Mouse (Mus musculus) hindbrain, postnatal 0 days (tissue): ENCODE data around the gene Cycs. TPM values are rescaled to one million over a fixed set of nuclear protein-coding genes. Genes with fewer than 3 reads are reported as not detected.
A peak's percentile ranks its signal among the peaks of the same experiment; 100 is the strongest.

ENCODE experiments used
- ATAC-seq: fragments of 200-750 bp; cut with Nextera tagmentation; 2 replicates; pipeline ENCODE4 v1.8.0; 2017; ENCODE audit warnings: mild to moderate bottlenecking, moderate TSS enrichment, moderate library complexity
- DNase-seq: peaks from one replicate; pipeline ENCODE4 v3.0.0-alpha.2; 2015; ENCODE audit warnings: low spot score
- H3K27ac ChIP-seq: fragments of 300-500 bp; sonication (generic); 2 replicates; pipeline ENCODE4 v1.5.1; 2014; ENCODE audit warnings: mild to moderate bottlenecking
- H3K27me3 ChIP-seq: fragments of 300-500 bp; sonication (generic); 2 replicates; pipeline ENCODE4 v1.6.1; 2014; ENCODE audit warnings: low read length, mixed read lengths; ENCODE audit not compliant: insufficient read depth
- H3K36me3 ChIP-seq: fragments of 300-500 bp; sonication (generic); 2 replicates; pipeline ENCODE4 v1.6.1; 2014; ENCODE audit warnings: low read length, mixed read lengths; ENCODE audit not compliant: insufficient read depth
- H3K4me1 ChIP-seq: fragments of 300-500 bp; sonication (generic); 2 replicates; pipeline ENCODE4 v1.6.1; 2014; ENCODE audit warnings: antibody characterized with exemption, low read length, mixed read lengths; ENCODE audit not compliant: insufficient read depth
- H3K4me2 ChIP-seq: fragments of 300-500 bp; sonication (generic); 2 replicates; pipeline ENCODE4 v1.6.1; 2014; ENCODE audit warnings: low read depth, mild to moderate bottlenecking, low read length, moderate library complexity, mixed read lengths
- H3K4me3 ChIP-seq: fragments of 300-500 bp; sonication (generic); 2 replicates; pipeline ENCODE4 v1.5.1; 2014; ENCODE audit warnings: low read length
- H3K9ac ChIP-seq: fragments of 300-500 bp; sonication (generic); replicated peaks from 2 replicates; pipeline ENCODE4 v1.6.1; 2014; ENCODE audit warnings: mild to moderate bottlenecking, low read length, moderate library complexity, mixed read lengths
- H3K9me3 ChIP-seq: fragments of 300-500 bp; sonication (generic); 2 replicates; pipeline ENCODE4 v1.6.1; 2016; ENCODE audit warnings: low read length, mixed read lengths
- CTCF ChIP-seq: IDR thresholded peaks from 2 replicates; pipeline ENCODE4 v1.5.1; 2016; ENCODE audit warnings: antibody characterized with exemption, control low read depth, low read depth
- WGBS: fragments of 180-500 bp; shearing (Covaris S2); extraction: QIAGEN DNeasy Blood & Tissue Kit; methylation state at CpG from one replicate; pipeline ENCODE4 v1.1.7; 2014; 5-methylcytosine and 5-hydroxymethylcytosine counted together
- polyA plus RNA-seq: library from polyadenylated mRNA; unstranded; fragments of >200 nt; fragmentation: Nextera tagmentation; extraction: Ambion mirVana; gene quantifications from 2 replicates; pipeline ENCODE4 v1.2.1, GENCODE M21; 2015
- total RNA-seq: library from RNA; depleted of rRNA; stranded (reverse); fragments of >200 nt; gene quantifications from 2 replicates; pipeline ENCODE4 v1.2.3, GENCODE M21; 2014; rRNA removed

Gene Cycs
- 24.5 and 25.6 TPM in 2 replicates for total RNA-seq
- polyA plus RNA-seq, result 94.0 TPM in 2 replicates

DNA sequence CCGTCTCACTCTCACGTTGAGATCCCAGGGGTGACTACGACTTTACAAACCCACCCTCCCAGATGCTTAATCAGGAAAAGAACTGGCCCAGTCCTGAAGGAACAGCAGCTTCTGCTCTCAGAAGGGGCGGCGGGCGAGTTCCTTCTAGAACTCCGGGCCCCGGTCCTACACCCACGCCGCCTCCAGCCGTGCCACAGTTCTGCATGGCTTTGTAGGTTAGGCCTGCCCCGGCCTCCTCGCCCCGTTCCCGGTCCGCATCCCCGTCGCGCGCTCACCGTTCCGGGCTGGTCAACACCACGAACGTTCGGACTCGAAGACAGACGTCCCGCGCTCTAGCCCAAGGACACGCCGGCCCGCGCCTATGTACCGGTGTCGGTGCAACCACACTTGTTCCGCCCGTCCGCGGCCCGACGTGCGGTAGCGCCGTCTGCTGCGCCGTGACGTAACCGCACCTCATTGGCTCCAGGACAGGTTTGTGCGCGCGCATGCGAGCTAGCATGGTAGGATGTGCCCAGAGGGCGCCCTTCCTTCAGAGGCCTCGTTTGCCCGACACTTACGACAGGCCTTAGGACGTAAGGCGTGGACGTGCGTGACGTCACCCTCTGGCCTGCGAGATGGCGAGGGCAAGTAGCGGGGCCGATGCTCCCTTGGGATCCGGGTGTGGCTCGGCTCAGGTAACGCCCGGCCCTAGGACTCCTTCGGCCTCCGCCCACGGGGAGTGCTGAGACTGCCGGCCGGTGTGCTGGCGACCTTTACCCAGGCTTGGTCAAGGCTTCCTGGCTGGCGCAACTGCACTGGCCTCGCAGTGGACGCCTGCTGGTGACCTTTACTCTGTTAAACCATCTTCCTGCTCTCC is at the start of gene Cycs:
TSS of gene Cycs (minus strand) at position 398 of the 856 bp plus-strand sequence.
- Histone ChIP-seq H3K36me3 (0 out of 2 replicates have a peak, but pooled peaks cover 14% of the 10 kb centered on the region), H3K27ac (peak within 1 kb of the TSS; percentile 93), H3K4me3 (peak within 1 kb of the TSS; percentile 85), H3K4me2 (peak within 1 kb of the TSS; percentile 73), H3K9ac (peak within 1 kb of the TSS; percentile 90), H3K4me1 (0 out of 2 replicates have a peak, but pooled peaks cover 3% of the 10 kb centered on the region), H3K27me3 (no peaks in the 10 kb centered on the region), H3K9me3 (no peaks in the 10 kb centered on the region)
- peak; percentile 63 for TF ChIP-seq CTCF
- ATAC-seq, result peak; percentile 98
- DNase-seq, result peak; percentile 100
- under 1% methylated on average over 78 of the region's 78 CpGs for WGBS

DNA sequence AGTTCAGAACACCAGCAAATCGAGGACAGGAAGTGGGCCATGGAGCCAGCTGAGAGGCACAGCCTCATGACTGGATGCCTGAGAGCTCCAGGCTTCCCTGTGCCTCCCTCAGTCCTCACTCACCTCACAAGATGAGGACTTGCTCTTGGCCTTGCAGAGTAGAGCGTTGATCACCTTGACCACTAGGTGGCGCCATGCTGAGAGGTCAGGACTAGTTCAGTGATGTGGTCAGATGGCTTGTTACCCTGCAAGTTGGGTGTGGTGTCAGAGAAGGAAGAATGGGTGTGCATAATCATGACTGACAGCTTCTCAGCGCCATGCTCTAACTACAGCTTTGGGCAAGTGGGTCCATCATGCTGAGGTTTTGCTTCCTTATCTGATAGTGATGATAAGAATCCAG is 35.3 kb upstream of the Cycs start:
- peak; percentile 38 for DNase-seq

DNA sequence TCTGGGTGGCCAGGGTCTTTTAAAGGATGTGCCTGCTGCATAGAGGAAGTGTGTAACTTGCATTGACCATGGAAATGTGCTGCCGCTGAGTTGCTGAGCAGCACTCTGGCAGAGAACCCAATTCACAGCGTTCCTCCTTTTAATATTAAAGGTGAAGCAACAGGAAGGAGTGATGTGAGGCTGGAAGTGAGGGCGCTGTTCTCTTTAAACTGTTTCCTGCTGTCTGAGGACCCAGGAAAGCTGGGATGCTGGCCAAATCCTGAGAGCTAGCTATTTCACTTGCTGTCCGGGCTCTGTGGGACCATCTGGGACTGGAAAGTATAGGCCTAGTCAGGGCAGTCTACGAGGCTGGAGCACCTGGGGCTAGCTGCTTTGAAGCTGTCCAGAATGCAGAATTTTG is 32.2 kb upstream of the Cycs start:
- Histone ChIP-seq H3K27me3 (no peaks in the 10 kb centered on the region), H3K4me3 (no peak overlapping the region), H3K9ac (no peak overlapping the region), H3K36me3 (no peaks in the 10 kb centered on the region), H3K4me1 (peaks cover 3% of the 10 kb centered on the region; the same call in 1 of the 2 replicates), H3K27ac (no peak overlapping the region; the same call in 1 of the 2 replicates), H3K9me3 (no peaks in the 10 kb centered on the region), H3K4me2 (no peak overlapping the region)
- DNase-seq (peak; percentile 65), ATAC-seq (no peak)
- 29% methylated on average over 5 of the region's 5 CpGs for WGBS
- TF ChIP-seq CTCF, result peak; percentile 20; the same call in 1 of the 2 replicates

More for the DNA sequence above, 35.3 kb upstream of the Cycs start:
- no peak overlapping the region for H3K9ac ChIP-seq
- no peaks in the 10 kb centered on the region for H3K27me3 ChIP-seq
- WGBS, result 34% methylated on average over 4 of the region's 4 CpGs
- no peaks in the 10 kb centered on the region for H3K9me3 ChIP-seq
- TF ChIP-seq CTCF, result peak; percentile 77
- H3K36me3 ChIP-seq, result no peaks in the 10 kb centered on the region
- no peak overlapping the region for H3K4me3 ChIP-seq
- H3K4me1 ChIP-seq, result no peaks in the 10 kb centered on the region; the same call in 1 of the 2 replicates
- H3K27ac ChIP-seq, result no peak overlapping the region
- no peak for ATAC-seq
- no peak overlapping the region for H3K4me2 ChIP-seq

DNA sequence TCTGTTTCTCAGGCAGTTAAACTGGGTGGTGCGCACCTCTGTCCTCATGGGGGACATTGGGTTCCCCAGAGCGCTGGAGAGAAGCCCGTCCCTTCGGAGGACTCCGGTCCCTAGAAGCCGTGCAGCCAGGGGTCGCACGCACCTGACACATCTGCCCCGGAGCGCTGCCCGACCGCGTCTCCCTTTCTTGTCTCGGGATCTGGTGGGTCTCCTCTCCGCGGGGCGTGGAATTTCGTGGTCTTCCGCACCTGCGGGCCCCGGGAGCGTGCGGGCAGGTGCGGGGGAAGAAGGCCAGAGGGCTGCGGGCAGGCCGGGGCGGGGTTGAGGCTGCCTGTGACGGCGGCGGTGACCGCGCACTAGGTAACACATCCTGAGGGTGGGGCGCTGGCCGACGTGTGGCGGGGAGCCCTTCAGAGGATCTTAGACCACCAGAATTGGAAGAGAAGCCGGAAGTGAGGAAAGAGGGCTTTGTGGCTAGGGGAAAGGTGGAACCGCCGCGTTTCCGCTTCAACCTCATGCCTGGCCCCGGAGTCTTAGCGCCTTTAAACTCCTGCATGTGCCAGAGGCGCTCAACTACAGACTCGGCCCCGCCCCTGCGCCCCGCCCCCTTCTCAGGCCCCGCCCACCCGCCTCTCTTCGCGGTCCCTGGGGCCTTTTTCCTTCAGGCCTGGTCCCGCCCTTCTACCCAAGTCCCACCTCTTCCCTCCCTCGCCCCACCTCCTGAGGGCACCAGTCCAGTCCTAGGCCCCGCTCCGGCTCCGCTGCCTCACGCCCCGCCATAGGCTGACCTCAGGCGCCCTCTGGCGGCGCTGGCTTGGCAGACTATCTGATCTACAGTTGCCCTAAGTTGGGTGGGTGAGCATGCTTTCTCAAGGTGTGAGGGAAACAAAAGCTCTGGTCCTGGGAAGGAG is 30.2 kb upstream of the Cycs start, which contains the start of gene 4921507P07Rik:
TSS of gene 4921507P07Rik (minus strand) at position 332 of the 911 bp plus-strand sequence.
- H3K36me3 ChIP-seq, result no peaks in the 10 kb centered on the region
- H3K4me2 ChIP-seq, result peak within 1 kb of the TSS; percentile 81
- peak within 1 kb of the TSS; percentile 65 for H3K27ac ChIP-seq
- whole genome bisulfite sequencing, result under 1% methylated on average over 60 of the region's 62 CpGs
- peak; percentile 87 for TF ChIP-seq CTCF
- H3K4me1 ChIP-seq, result peaks cover 3% of the 10 kb centered on the region; the same call in 1 of the 2 replicates
- H3K27me3 ChIP-seq, result no peaks in the 10 kb centered on the region
- H3K9me3 ChIP-seq, result no peaks in the 10 kb centered on the region
- H3K9ac ChIP-seq, result peak within 1 kb of the TSS; percentile 71
- ATAC-seq (peak; percentile 97), DNase-seq (peak; percentile 95)
- H3K4me3 ChIP-seq, result peak within 1 kb of the TSS; percentile 52

DNA sequence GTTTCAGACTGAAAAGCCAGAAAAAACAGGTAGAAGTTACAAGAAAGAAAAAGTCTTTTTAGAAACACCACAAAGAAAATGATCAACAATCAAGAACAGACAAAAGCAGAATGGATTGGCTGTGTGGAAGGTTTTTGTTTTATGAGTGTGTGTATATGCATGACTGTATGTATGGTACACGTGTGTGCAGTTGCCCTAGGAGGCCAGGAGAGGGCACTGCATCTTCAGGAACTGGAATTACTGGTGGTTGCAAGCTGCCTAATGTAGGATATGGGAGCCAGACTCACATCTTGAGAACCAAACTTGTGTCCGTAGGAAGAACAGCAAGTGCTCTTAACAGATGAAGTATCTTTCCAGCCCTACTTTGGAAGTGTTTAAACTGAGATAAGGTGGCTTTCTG is 28.0 kb upstream of the Cycs start:
- Histone ChIP-seq H3K4me2 (no peak overlapping the region), H3K36me3 (no peaks in the 10 kb centered on the region), H3K4me1 (peaks cover 3% of the 10 kb centered on the region; the same call in 1 of the 2 replicates), H3K27me3 (no peaks in the 10 kb centered on the region), H3K4me3 (no peak overlapping the region), H3K9me3 (no peaks in the 10 kb centered on the region), H3K9ac (no peak overlapping the region), H3K27ac (no peak overlapping the region)
- TF ChIP-seq CTCF, result peak; percentile 40
- no peak for ATAC-seq
- whole genome bisulfite sequencing, result 93% methylated on average over 2 of the region's 2 CpGs
- no peak for DNase-seq

DNA sequence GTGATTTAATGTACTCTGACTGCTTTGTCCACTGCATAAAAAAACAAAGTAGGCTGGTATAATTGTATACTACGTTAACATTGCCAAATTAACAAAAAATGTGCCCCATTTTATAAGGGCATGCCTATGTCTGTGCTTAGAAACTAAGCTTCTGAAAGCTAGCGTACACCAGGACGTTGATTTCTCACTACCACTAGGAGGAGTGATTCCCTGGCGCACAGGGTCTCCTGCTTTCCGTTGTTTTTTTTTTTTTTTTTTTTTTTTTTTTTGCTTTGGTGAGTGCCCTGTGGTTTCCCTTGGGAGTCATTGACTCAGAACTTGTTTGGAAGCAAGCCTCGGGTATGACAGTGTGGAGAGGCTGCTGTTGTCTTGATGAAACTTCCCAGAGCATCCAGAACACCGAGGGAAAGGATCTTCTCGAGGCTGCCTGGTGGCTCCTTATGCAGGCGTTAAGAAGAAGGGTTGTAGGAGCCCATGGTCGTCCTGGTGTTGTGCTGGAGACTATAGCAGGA is 27.1 kb upstream of the Cycs start:
- H3K4me1 ChIP-seq, result 0 out of 2 replicates have a peak, but pooled peaks cover 3% of the 10 kb centered on the region
- WGBS, result 67% methylated on average over 10 of the region's 10 CpGs
- H3K4me2 ChIP-seq, result no peak overlapping the region
- no peak for DNase-seq
- H3K27ac ChIP-seq, result no peak overlapping the region
- H3K36me3 ChIP-seq, result no peaks in the 10 kb centered on the region
- ATAC-seq, result no peak
- no peak overlapping the region for H3K4me3 ChIP-seq
- TF ChIP-seq CTCF, result peak; percentile 49
- no peaks in the 10 kb centered on the region for H3K27me3 ChIP-seq
- H3K9ac ChIP-seq, result no peak overlapping the region
- H3K9me3 ChIP-seq, result no peaks in the 10 kb centered on the region
